Mouse (Mus musculus) common myeloid progenitor, adult 5-6 weeks (primary cell): ENCODE data around the gene Adcy10. TPM values are rescaled to one million over a fixed set of nuclear protein-coding genes. Genes with fewer than 3 reads are reported as not detected.
A peak's percentile ranks its signal among the peaks of the same experiment; 100 is the strongest.

Experiments used
- ATAC-seq: replicated peaks from 2 replicates; pipeline ENCODE4 v1.8.0; 2016; ENCODE audit warnings: low read depth, mild to moderate bottlenecking, moderate TSS enrichment, inconsistent platforms; ENCODE audit not compliant: poor library complexity, severe bottlenecking
- total RNA-seq: library from RNA; stranded (forward); fragments of 200-1000, 187-1606 nt; gene quantifications from 2 replicates; pipeline ENCODE4 v1.2.3, GENCODE M21; 2017

The Adcy10 gene
- total RNA-seq, 1 experiment from 2014 or later: not detected

DNA sequence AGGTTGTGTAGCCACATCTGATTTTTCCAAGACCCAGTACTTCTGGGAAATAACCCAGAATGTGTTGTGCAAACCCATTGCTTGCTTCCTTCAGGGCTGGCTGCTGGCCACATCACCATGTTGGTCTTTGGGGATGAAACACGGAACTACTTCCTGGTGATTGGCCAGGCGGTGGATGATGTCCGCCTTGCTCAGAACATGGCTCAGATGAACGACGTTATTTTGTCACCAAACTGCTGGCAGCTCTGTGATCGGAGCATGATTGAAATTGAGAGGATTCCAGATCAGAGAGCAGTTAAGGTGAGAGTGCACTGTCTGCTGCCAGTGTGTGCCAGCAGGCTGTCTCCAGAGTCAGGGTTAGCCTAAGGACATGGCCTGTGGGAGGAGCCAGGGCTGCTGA is 25.2 kb downstream of the Adcy10 start:
- no peak for ATAC-seq

DNA sequence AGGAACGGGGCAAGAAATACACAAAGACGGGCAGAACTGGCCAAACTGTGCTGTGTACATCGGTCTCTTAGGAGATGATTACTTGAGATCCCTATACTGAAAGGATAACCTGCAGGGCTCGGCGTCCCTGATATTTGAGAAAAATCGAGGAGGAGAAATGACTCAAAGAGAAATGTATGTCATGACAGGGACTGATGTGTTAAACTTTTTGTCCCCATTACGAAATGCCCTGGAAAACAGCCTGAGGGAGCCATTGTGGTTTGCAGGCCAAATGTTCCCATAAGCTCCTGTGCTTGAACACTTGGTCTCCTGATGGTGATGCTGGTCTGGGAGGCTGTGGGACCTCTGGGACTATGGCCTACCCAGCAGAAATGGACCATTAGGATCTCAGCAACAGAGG is 35.7 kb downstream of the Adcy10 start:
- ATAC-seq: no peak

DNA sequence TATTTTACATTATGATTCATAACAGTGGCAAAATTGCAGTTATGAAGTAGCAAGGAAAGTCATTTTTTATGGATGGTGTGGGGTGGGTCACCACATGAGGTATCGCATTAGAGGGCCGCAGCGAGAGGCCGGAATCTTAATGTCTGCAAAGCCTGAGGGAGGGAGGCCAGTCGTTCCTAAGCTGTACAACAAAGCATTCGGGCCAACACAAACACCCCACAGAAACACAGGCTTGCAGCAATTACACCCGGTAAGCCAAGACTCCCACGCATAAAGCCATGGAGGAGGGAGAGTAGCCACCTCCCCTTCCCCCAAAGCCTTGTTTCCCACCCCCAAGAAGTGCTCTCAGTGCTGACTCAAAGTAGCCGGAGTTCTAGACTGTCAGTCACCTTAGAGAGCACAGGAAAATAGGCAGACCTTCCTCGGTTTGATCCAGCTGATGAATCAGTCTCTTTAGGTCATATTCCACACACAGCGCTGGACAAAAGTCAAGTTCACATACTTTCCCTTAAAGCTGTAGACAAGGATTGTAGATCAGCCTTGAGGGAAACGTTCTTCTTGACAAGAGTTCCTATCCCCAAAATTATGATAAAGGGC is 51.2 kb downstream of the Adcy10 start:
- ATAC-seq: no peak

DNA sequence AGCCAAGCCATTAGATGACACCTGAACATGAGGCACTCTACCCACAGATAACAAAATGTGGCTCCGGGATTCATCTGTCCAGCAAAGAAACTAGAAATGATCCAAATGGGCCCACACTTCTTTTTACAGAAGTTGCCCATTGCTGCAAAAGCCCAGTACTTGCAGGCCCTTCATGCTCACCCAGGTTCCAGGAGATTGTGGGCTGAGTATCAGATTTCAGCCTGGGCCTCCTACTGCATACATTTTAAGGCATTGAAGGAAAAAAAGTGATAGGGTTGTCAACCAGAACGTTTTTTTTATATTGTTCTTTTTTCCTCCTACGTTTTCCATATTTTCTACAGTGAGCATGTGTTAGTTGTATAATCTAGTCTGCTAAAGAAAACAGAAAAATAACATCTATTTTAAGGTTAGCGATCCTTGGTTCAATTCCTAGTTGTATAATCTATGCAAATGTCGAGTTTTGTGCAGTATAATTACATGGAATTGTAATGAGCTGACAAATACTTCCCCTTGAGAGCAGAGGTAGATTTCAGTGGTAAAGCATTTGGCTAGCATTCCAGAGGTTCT is 52.3 kb downstream of the Adcy10 start:
- ATAC-seq: no peak

DNA sequence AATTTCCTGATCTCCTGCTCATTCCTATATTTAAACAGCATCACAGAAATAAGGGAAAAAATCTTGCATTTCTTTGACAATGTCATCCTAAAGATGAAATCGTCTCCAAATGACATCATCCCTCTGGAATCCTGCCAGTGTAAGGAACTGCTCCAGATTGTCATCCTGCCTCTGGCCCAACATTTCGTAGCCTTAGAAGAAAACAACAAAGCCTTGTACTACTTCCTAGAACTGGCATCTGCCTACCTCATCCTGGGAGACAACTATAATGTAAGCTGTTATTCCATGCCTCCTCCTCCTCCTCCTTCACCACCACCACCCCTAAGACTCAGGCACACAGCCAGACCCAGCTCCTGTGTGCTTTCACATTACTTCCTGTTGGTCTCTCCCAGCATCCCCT is 71.7 kb downstream of the Adcy10 start:
- ATAC-seq: no peak

DNA sequence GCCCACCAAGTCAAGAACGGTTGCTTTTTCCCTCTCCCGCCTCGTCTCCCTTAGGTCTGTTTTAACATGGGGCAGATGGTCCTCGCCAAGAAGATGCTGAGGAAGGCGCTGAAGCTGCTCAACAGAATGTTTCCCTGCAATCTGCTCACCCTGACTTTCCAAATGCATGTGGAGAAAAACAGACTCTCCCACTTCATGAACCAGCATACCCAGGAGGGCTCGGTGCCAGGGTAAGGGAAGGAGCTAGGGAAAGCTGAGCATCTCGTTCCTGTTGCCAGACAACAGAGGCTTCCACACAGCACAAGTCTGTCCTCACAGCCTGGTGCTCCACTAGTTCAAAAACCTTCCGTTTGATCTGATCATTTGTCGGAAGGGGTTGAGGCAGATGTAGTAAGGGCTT is 74.1 kb downstream of the Adcy10 start:
- no peak for ATAC-seq

DNA sequence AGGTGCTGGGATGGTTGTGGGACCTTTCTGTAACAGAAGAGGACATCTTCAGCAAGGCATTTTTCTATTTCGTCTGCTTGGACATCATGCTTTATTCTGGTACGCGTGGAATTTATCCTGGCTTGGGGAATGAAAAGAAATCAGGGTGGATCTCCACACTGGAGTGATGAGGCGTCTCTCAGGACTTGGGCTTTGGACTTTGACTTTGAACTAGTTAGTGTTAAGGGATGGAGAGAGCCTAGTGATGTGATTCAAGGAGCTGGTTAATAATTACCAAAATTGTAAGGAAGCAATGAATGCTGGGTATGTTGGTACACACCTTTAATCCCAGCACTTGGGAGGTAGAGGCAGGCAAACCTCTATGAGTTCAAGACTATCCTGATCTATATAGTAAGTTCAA is 80.3 kb downstream of the Adcy10 start:
- no peak for ATAC-seq

DNA sequence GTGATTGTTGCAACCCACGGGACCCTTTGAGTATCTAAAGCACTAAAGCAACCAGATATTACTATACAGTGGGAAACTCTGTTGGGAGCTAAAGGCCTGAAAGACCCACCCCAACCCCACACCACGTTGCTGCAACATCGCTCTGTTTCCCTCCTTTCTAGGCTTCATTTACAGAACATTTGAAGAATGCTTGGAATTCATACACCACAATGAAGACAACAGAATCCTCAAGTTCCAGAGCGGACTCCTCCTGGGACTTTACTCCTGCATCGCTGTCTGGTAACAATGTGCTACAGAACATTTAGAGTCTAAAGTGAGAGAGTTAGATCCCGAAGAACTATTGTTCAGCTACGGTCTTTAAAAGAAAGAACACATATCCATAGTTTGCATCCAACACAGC is 82.5 kb downstream of the Adcy10 start:
- ATAC-seq: no peak

DNA sequence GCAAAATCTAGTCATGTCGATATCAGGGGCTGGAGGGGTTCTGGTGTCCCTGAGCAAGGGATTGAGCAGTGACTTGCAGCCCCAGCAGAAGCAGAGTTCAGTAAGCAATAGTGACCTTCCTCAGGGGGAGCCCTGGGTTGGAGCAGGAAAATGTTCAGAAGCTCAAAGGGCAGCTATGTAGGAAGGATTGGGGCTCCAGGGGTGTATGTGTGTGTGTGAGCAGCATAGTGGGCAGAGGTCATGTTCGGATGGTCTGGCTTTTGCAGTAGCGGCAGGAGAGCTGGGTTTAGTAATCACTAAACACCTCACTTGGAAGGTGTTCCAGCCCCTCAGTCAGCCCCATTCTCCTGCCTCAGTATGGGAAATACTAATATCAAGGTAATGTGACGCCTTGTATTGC is 91.0 kb downstream of the Adcy10 start:
- no peak for ATAC-seq

DNA sequence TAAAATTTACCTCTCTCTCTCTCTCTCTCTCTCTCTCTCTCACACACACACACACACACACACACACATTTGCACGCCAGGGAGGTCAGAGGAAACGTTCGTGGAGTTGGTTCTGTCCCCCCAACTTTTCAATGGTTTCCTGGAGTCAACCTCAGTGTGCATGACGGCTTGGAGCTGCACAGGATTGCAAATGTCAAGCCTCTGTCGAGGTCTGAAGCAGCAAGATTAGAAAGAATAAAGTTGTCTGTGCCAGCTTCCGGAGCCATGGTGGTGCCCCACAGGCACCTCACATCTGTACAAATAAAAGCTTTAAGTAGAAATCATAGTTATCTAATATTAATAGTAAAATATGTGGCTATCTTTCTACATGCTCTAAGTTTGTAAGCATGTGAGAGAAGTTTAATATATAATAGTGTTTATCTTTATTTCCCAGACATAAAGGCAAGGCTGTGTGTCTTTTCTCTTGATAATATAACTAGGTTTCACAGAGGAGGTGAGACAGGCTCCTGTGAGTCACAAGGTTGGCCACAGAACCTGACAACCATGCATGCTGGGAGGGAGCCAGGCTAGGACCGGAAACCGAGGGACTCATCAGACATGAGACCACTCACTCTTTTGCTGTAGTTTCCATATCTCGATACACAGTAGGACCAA is 91.6 kb downstream of the Adcy10 start:
- peak; percentile 78 for ATAC-seq

DNA sequence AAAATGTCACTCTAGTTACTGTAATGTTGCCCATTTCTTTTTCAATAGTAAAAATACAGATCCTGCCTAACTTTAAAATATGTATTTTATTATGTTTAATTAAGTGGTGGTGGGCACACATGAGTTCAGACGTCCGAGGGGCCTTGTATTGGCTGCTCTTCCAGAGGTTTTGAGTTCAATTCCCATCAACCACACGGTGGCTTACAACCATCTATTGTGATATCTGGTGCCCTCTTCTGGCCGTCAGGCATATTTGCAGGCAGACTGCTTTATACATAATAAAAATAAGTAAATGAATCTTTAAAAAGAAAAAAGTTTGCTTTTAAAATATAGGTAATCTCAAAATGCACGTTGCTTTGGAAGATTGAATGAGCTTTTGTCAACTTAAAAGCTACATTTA is 94.3 kb downstream of the Adcy10 start:
- ATAC-seq: no peak

DNA sequence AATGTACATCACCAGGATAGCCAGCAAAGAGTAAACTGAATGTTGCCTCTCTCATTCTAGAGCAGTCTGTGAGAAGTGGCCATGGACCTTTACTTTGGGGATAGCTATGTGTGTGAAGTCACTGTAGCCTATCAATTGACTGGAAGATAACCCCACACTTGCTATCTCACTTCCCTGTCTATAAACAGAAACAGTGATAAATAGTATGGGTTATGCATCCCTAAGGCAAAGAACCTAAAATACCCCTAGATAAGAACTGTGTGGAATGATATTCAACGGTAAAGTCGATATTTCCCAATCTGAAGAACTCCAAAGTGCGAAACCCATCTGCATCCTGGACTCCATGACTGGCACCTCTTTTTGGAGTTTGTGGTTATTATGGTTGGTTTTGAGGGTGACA is 96.3 kb downstream of the Adcy10 start:
- no peak for ATAC-seq

DNA sequence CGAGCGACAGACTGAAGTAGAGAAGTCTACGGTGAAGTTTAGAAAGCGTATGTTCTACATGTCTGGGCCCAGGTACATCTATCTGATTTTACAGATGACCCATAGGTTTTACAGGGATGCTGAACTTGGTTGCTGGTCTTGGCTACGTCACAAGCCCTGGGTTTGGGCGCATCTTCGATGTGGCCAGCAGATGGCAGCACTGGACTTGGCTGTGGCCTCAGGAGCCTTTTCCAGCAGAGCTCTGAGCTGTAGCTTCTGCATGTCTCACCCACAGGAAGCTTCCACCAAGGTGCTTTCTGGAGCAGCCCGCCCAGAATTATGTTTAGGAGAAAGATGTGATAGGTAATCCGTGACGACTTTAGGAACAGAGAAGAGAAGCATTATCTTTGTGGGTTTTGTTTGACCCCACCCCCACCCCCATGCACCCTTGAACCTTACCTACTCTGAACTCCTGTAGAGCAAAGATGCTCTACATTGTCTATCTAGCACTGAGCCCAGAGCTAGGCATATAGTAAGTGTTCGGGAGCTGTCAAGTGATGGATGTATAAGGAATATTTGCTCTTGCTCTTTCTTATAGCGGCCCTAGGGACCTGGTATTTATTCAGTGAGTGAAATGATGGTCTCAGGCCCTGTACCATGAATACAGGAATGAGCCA is 98.7 kb downstream of the Adcy10 start:
- ATAC-seq: peak; percentile 97

DNA sequence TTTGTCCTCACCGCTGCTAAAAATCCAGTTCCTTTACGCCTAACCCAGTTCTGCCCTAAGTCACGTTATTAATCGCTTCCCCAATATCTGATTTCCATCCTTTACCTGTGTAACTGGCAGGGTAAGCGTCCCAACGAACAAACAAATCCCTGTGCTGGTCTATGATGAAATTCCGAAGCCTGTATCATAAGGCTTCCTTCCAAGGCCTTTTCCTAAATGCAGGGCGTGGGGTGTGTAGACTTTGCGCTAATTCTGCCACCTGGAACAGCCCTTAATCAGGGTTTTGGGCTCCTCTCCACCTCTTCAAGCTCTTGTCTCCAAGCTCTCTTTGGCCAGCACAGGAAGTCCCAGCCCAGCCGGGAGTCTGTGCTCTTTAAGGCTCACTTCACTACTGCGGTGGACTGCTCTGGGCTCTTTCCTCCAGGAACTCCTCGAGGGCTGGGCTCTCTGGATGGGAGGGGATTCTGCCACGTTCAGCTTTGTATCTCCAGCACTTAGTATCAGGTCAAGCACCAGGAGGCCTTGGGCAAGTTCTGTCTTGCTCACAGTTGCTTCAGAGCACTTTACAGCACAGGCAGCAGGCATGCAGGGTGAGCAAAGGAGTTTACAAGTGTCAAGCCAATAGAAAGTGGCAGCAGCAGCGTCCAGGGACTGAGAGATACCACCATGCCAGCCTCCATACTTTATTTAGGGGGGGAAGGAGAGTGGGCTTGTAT is 100.6 kb downstream of the Adcy10 start:
- no peak for ATAC-seq

DNA sequence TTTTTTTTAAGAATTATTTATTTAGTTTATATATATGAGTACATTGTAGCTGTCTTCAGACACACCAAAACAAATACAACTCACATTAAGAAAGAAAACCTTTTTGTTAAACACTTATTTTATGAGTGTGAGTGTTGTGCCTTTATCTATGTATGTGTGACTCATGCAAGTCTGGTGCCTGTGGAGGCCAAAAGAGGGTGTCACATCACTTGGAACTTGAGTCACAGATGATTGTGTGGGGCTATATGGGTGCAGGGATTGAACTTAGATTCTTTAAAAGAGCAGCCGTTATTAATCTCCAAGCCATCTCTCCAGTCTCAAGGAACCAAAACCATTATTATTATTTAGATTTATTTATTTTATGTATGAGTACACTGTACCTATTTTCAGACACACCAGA is 101.4 kb downstream of the Adcy10 start:
- ATAC-seq: no peak

DNA sequence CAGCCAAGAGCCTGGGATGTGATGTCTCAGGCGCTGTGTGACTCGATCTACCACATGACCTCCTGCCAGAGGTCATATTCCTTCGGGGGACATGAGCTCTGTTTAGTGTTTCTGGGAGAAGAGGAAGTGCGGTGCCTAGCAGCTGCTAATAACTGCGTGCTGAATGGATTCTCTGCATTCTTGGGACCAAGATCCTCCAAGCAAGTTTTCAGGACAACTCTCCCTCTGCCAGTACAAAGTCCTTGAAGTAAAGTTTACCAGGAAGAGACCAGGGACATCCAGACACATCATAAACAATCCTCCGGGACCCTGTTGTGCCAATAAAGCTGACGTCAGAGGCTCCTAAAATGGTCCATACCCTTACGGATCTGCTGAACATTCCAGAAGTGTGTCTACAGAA is 102.9 kb downstream of the Adcy10 start:
- ATAC-seq: no peak

DNA sequence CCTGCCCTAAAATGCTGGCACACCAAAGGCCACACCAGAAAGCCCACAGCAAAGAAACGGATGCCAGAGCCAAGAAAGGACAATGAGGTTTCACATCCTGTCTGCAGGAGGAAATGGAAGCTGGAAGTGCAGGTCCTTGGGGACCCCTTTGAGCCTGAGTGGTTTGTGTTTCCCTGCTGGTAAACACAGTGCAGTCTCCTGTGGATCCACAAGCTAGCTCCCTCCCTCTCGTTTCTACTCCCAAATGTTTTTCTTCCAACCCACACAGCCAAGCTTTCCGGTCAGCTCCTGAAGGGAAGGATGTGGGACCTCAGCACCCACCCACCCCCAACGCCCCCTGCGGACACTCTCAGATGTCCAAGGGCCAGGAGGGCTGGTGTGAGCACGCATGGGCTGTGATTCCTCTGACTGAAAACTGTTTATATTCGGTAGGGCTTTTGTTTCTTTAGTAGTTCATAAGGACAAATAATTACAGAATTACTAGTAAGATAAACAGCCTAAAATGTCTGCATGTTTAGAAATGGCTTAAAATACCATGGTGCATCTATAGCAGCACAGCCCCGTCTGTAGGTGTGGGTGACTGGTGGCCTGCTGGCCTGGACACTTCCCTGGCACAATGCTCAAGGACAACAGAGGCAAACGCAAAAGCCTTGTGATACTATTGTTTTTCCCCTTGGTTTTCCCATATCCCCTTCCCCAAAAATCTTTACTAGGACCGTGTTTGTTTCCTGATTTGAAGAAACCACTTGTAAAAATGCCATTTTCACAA is 104.5 kb downstream of the Adcy10 start:
- ATAC-seq: 0 out of 2 replicates have a peak, but pooled peaks have one; percentile 23

DNA sequence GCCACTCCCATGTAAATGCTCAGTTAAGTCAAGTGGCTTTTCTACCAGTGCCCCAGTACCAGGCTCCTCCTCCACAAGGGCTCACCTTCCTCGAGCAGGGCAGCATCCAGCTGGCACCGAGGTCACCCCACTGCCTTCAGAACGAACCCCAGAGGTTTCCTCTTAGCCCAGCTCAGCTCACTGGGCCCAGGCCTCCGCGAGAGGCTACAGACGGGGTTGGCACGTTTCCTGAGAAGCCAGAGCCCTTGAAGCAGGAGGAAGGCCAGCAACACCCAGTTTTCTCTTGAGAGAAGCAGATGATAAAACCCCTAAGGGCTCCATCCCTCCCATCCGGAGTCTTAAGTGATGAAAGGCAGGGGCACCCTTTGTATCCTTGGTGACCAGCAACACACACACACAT is 105.8 kb downstream of the Adcy10 start:
- no peak for ATAC-seq

DNA sequence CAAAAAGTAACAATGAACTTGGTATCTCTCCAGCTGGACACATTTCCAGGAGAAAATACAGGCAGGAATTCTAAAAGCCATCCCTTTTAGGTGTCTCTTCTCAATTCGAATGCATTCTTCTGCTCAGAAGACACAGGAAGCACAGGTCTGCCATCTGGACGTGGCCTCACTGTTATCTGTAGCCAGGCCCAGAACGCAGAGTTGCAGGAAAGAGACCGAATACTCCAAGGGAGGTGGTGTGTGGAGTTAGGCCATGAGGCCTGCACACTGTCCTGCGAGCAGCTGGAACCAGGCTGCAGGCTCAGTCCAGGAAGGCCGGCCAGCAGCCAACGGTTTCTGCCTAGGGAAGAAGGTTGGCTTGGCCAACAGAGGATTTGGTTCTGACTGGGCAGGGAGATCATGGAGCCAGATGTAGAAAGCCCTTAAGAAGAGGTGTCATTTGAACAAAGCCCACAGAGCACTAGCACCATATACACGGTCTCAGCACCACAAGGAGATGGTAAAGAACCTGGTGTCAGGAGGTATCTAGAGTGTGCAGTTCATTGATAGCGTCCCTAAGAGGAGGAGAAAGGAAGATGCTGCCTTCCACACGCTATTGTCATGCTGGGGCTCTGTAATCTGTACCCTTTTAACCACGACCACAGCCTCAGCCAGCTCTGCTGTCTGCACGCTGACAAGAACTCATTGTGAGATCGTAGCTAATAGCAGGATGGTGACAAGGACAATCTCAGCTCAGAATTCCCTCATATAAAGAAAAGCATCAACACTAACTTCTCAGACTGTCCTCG is 107.5 kb downstream of the Adcy10 start:
- peak; percentile 68 for ATAC-seq
